ENCODE assay signal across 21 mouse cellular contexts in genomic region chr14:58638337-58638696, GRCm38 (mm10).
DNase-seq lines count a peak whose midpoint lies in the region; ATAC-seq and TF ChIP-seq lines count a peak whose summit lies in the region.
"Had no signal": no experiment of that assay in that cellular context is flagged by ENCODE, and none has a peak within 500 bp of the region (broad histone marks: within the 10 kb centered on the region; RNA-seq: fewer than 3 reads in every experiment).

No protein-coding gene starts in this region.

- no peak overlapping the region for H3K9ac ChIP-seq in neural tube, embryonic 13.5 days
- H3K9ac ChIP-seq in forebrain, postnatal 0 days: no peak overlapping the region
- H3K9ac ChIP-seq in liver, embryonic 12.5 days: no peak overlapping the region
- H3K9ac ChIP-seq: liver, embryonic 13.5 days; lung, embryonic 14.5 days; midbrain, embryonic 12.5 days; neural tube, embryonic 12.5 days; stomach, embryonic 15.5 days had no signal

- no peak for TF ChIP-seq CTCF in forebrain, postnatal 0 days (IDR thresholded peaks at IDR 0.05; ENCODE audit: low read depth)

- no peaks in the 10 kb centered on the region for H3K36me3 ChIP-seq in neural tube, embryonic 13.5 days
- no peaks in the 10 kb centered on the region for H3K36me3 ChIP-seq in forebrain, embryonic 10.5 days (replicated peaks)
- H3K36me3 ChIP-seq in forebrain, postnatal 0 days (ENCODE audit: insufficient read depth): no peaks in the 10 kb centered on the region
- no peaks in the 10 kb centered on the region for H3K36me3 ChIP-seq in liver, embryonic 12.5 days
- H3K36me3 ChIP-seq: heart, embryonic 10.5 days; liver, embryonic 13.5 days; midbrain, embryonic 12.5 days; neural tube, embryonic 12.5 days; stomach, embryonic 15.5 days had no signal

- peak; percentile 42 for ATAC-seq in neural tube, embryonic 13.5 days (ENCODE audit: low read depth)
- ATAC-seq in forebrain, postnatal 0 days: no peak
- ATAC-seq in CD4-positive, CD25-positive, alpha-beta regulatory T cell, adult 4 months: no peak
- no peak for ATAC-seq in liver, embryonic 12.5 days

- no peak overlapping the region for H3K4me2 ChIP-seq in neural tube, embryonic 13.5 days
- no peak overlapping the region for H3K4me2 ChIP-seq in forebrain, postnatal 0 days (ENCODE audit: low read depth)
- no peak overlapping the region for H3K4me2 ChIP-seq in liver, embryonic 12.5 days
- H3K4me2 ChIP-seq: liver, embryonic 13.5 days; lung, embryonic 14.5 days; midbrain, embryonic 12.5 days; stomach, embryonic 15.5 days had no signal

- WGBS in neural tube, embryonic 13.5 days: 35% methylated on average over 7 of the region's 7 CpGs
- 63% methylated on average over 7 of the region's 7 CpGs for WGBS in forebrain, embryonic 10.5 days
- 31% methylated on average over 7 of the region's 7 CpGs for WGBS in forebrain, postnatal 0 days
- WGBS in liver, embryonic 12.5 days (ENCODE audit: insufficient replicate concordance): 72% methylated on average over 7 of the region's 7 CpGs

- peaks cover 22% of the 10 kb centered on the region for H3K4me1 ChIP-seq in neural tube, embryonic 13.5 days (replicated peaks)
- peaks cover 33% of the 10 kb centered on the region for H3K4me1 ChIP-seq in forebrain, embryonic 10.5 days
- H3K4me1 ChIP-seq in forebrain, postnatal 0 days (ENCODE audit: insufficient read depth): no peaks in the 10 kb centered on the region
- H3K4me1 ChIP-seq in liver, embryonic 12.5 days: no peaks in the 10 kb centered on the region
- H3K4me1 ChIP-seq: heart, embryonic 10.5 days; liver, embryonic 13.5 days; stomach, embryonic 15.5 days had no signal

- no peak overlapping the region for H3K4me3 ChIP-seq in neural tube, embryonic 13.5 days
- H3K4me3 ChIP-seq in forebrain, embryonic 10.5 days: no peak overlapping the region
- no peak overlapping the region for H3K4me3 ChIP-seq in forebrain, postnatal 0 days (ENCODE audit: low read depth, low read length)
- no peak overlapping the region for H3K4me3 ChIP-seq in liver, embryonic 12.5 days
- H3K4me3 ChIP-seq: heart, embryonic 10.5 days; liver, embryonic 13.5 days; midbrain, embryonic 12.5 days; neural tube, embryonic 12.5 days; stomach, embryonic 15.5 days had no signal

- DNase-seq in neural tube, embryonic 10.5 days (ENCODE audit: extremely low spot score, low spot score): no peak
- DNase-seq in forebrain, embryonic 10.5 days (ENCODE audit: extremely low spot score, low spot score): no peak
- peak; percentile 11 for DNase-seq in forebrain, postnatal 0 days
- DNase-seq in mesoderm, embryonic 11.5 days (ENCODE audit: low read depth, low spot score): peak; percentile 60
- DNase-seq in lung, postnatal 36 days: no peak
- DNase-seq: cerebellum, adult 2 months; gastrocnemius, postnatal 36 days; heart, postnatal 10 days; kidney, adult 18-20 months; liver, embryonic 13.5 days; lung, embryonic 14.5 days; thymus, adult 2 months had no signal

- H3K27me3 ChIP-seq in neural tube, embryonic 13.5 days: peaks cover 19% of the 10 kb centered on the region; the same call in 1 of the 2 replicates
- H3K27me3 ChIP-seq in forebrain, embryonic 10.5 days (ENCODE audit: poor library complexity, severe bottlenecking): peaks cover 88% of the 10 kb centered on the region
- H3K27me3 ChIP-seq in forebrain, postnatal 0 days (ENCODE audit: insufficient read depth, low read length): no peaks in the 10 kb centered on the region
- no peaks in the 10 kb centered on the region for H3K27me3 ChIP-seq in liver, embryonic 12.5 days (replicated peaks)
- H3K27me3 ChIP-seq: CH12.LX; liver, embryonic 13.5 days; neural tube, embryonic 12.5 days; stomach, embryonic 15.5 days had no signal

- no peaks in the 10 kb centered on the region for H3K9me3 ChIP-seq in neural tube, embryonic 13.5 days
- H3K9me3 ChIP-seq in forebrain, embryonic 10.5 days: no peaks in the 10 kb centered on the region
- no peaks in the 10 kb centered on the region for H3K9me3 ChIP-seq in forebrain, postnatal 0 days (ENCODE audit: low read length)
- H3K9me3 ChIP-seq in liver, embryonic 12.5 days (replicated peaks): no peaks in the 10 kb centered on the region
- H3K9me3 ChIP-seq: heart, embryonic 10.5 days; liver, embryonic 13.5 days; midbrain, embryonic 12.5 days; neural tube, embryonic 12.5 days; stomach, embryonic 15.5 days had no signal

- no peak overlapping the region for H3K27ac ChIP-seq in neural tube, embryonic 13.5 days (replicated peaks)
- peak overlapping the region; percentile 35; the same call in 1 of the 2 replicates for H3K27ac ChIP-seq in forebrain, embryonic 10.5 days
- H3K27ac ChIP-seq in forebrain, postnatal 0 days (ENCODE audit: low read depth, low read length): no peak overlapping the region
- no peak overlapping the region for H3K27ac ChIP-seq in liver, embryonic 12.5 days
- H3K27ac ChIP-seq: heart, embryonic 10.5 days; kidney, postnatal 0 days; liver, embryonic 13.5 days; midbrain, embryonic 12.5 days; neural tube, embryonic 12.5 days; stomach, embryonic 15.5 days had no signal

Comparison
In these comparisons a context has a peak if more than half of its experiments do, and no peak if none do; other contexts are left out.
1. DNase-seq: peak in forebrain, postnatal 0 days (single experiment) and mesoderm, embryonic 11.5 days (single experiment); none in neural tube, embryonic 10.5 days (single experiment), forebrain, embryonic 10.5 days (single experiment) and lung, postnatal 36 days (single experiment).